Mouse (Mus musculus): Measurements from ENCODE around the gene Mrps23.
A peak's percentile ranks its signal among the peaks of the same experiment; 100 is the strongest.

The Mrps23 gene

DNA sequence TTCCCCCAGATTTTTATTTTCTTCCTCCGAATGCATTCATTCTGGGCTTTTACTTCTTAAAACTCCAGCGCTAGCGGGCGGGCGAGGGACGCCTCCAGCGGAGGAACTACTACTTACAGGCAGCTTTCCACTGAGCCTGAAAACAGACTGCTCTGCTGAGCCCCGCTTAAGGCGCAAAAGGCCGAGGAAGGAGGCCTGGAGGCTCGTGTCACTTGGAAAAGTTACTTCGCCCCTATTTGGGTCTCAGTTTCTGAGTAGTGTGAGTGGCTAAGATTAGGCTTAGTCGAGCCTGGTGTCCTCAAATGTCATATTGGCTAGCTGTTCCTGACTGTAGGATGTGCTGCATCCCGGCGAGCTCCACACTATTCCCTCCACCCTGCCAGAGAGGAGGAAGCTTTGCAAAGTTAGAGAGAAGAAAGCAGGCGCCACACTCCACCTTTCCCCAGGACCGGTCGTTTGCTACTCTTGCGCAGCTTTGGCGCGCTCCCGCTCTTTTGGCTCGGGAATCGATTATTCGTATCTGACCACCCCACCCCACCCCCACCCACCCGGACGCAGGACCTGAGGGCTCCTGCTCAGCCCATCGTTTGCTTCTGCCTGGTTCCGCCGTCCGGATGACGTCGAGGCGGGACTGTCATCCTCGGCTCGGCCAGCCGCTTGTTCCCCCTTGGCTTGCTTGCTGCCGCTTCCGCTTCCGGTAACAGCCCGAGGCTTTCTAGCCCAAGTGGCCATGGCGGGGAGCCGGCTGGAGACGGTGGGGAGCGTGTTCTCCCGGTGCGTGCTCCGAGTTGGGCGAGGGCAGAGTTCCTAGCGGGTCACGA, at the start of gene Mrps23:
Mrps23 (plus strand) TSS at position 677 of the 821 bp plus-strand sequence.
- DNase-seq (ENCODE audit: low read depth in 2 of 2, low spot score in 2 of 2), result peak; percentile 78 to 84

DNA sequence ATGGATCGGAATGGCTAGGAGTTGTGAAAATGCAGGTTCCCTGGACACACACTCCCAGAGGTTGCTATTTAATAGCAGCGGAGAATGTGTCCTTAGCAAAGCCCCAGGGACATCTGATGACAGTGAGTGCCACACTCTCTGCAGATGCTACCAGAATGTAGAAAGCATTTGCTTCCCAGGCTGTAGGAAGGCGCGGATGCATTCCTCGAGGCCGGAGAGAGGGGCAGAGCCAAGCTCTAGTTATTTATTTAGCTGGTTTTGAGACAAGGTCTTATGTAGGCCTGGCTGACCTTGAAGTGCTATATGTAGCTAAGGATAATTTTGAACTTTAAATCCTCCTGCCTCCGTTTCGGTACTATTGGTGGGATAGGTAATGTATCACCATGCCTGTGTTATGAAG, 49.7 kb upstream of the Mrps23 start:
- DNase-seq (ENCODE audit: low read depth in 2 of 2, low spot score in 2 of 2), result no peak

DNA sequence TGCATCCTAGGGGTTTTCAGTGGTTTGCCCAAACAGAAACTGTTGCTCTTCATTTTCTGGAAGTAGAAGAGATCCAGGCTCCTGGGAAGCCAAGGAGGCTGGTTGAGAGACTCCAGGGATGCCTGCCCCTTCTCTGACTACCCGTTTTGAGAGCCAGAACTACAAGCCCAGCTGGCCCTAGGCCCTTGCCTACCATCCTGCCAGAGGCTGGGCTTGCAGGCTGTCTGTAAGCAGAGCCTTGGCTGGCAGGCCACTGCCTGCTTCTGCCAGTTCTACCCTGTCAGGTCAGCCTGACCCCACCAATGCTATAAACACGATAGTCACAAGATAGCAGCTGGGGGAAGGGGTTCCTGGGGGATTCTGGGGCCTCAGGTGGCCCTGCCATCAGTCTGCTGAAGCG, 48.7 kb upstream of the Mrps23 start:
- no peak for DNase-seq (ENCODE audit: low read depth in 2 of 2, low spot score in 2 of 2)

DNA sequence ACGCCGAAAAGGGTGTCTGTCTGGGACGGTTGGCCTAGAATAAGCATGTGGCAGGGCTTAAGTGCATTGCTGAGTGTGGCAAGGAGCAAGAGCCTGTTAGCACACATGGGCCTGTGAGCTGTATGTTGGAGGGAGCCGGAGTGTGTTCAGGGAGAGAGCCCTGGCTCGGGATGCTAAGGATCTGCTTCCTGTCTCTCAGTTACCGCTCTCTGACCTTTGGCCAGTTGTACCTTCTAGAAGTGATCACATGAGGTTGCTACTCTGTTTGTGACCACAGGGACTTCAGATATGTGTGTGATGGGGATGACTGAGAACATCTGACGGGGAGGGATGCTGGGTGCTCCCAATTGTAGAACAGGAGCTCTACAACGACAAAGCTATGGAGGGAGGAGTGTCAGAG, 48.2 kb upstream of the Mrps23 start:
- no peak for DNase-seq (ENCODE audit: low read depth in 2 of 2, low spot score in 2 of 2)

DNA sequence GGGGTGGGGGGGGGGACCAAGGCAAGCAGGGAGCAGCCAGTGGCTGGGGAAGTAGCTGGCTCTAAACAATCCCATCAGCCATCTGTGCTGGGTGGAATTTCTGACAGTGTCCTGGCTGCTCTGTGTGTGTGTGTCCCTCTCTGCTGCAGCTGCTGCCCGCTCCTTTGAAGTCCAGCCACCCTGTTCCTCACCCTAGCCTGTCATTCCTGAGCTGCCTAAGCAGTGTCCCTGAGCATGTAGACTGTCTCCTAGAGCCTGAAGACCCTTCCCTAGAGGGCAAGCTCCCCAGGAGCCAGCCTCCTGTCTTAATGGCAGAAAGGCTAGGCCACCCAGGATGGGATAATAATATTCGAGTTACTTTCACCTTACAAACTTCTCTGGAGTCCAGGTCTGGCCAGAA, 47.8 kb upstream of the Mrps23 start:
- no peak for DNase-seq (ENCODE audit: low read depth in 2 of 2, low spot score in 2 of 2)

DNA sequence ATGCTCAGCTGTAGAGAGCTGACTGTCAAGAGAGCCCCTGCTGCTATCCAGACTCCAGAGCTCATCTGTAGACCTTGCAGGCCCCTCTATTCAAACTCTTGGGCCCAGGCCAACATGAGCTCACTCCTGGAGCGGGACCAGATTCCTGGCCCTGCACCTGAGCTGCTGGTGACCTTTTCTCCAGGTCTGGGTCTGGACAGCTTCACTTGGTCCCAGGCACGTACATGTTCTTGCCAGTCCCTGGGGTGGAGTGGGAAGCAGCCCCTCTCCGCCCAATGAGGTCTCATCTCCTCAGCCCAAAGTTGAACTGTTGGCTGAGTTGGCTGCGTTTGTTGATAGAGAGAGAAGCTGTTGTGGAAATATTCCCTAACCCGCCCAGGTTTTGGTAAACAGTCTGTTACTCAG, 45.3 kb upstream of the Mrps23 start:
- DNase-seq (ENCODE audit: low read depth in 2 of 2, low spot score in 2 of 2), result no peak

DNA sequence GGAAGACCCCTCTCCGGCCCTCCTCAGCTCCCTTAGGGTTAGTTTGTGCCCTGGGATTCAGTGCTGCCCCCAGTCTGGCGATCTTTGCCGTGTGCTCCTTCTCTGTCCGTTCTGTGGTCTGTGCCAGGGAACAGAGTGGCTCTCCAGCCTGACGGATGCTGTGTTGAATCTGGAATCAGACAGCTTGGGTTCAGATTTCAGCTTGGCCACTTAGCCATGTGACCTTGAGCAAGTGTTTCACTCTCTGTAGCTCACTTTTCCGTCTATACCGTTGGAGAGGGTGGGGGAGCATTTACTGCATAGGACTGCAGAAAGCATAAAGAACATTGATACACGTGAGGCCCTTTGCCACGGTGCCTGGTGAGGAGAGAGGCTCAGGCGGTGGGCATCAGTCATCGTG, 44.8 kb upstream of the Mrps23 start:
- DNase-seq (ENCODE audit: low read depth in 2 of 2, low spot score in 2 of 2), result no peak

DNA sequence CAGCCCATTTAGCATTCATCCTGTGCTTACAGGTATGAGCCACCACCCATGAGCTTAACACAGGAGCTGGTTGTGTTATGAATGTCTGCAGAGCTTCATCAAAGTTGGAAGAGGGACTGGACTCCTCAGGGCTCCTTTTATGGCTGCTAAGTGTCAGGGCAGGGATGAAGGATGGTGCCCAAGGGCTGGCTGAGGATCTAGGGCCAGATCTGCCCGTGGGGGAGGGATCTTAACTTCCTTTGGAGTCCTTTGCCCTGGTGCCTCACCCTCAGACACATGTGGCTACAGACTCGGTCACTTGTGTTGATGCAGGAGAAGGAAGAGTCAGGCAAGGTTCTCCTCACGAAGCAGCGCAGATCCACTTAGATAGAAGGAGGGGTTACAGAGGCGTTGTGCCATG, 43.9 kb upstream of the Mrps23 start:
- DNase-seq (ENCODE audit: low read depth in 2 of 2, low spot score in 2 of 2), result no peak

DNA sequence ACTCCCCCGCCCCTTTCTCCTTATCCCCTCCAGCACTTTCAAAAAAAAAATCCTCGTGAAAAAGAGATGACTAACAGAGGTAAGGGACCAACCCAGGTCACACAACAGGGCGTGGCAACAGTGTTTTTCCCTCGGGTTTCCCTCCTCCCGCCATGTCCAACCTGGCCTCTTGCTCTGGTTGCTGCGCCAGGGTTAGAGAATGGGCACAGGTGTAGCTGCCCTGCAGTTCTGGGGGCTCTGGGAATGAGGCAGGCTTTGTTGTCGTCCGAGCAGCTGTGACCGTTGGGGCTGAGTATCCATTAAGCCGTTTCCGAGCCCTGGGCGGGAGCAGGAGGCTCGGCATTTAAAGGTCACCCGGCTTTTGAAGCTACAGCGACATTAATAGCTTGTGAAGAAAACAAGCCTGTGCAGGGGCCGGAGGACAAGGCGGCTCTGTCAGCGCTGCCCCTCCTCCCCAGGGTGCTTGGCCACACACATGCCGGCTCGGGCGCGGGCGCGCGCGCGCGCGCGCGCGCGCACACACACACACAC, 43.1 kb upstream of the Mrps23 start:
- DNase-seq (ENCODE audit: low read depth in 2 of 2, low spot score in 2 of 2), result no peak

DNA sequence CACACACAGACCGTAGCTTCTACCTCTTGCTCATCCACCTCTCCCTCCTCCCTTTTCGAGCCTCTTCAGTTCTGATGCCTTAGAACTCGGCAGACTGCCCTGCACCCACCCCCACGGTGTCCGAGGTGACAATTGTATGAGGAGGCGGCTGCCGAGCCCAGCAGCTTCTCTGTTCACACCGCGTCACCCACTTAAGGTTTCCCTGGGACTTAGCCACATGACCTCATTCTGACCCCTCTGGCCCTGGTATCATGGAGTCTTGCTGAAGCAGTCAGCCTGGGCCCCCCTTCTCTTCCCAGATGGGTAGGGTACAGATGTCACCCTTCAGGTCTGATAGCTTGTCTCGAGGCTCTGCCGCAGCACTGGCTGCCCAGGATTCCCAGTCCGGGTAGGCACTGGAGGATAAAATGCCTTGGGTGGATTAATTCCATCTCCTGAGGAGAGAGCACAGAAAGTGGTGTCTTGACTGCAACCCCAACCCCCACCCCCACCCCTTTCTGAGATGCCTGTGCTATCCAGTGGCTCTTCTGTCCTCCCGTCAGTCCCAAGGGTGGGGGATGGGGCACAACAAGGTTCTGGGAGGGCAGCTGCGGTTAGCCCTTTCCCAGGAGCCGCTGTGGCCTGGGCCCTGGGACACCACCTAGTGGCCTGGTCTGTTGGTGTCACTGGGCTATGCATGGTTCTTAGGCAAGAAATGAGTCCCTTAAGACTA, 42.4 kb upstream of the Mrps23 start:
- DNase-seq (ENCODE audit: low read depth in 2 of 2, low spot score in 2 of 2), result peak; percentile 36 to 48

DNA sequence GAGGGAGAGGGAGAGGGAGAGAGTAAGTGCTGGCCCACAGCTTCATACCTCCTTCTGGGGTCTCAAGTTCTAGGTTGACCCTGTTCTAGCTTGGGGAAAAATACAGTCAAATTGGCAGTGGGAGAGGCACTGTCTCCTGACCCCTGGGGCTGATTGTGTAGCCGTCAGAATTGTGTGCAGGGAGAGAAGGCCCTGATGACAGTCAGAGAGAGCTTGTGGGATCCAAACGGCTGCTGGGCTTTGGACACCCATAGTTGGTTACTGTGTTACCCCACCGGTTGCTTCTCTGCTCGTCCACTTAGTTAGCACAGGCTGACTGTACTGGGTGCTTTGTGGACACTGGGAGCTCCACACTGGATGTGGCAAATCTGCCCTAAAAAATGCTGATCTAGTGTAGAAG, 41.4 kb upstream of the Mrps23 start:
- no peak for DNase-seq (ENCODE audit: low read depth in 2 of 2, low spot score in 2 of 2)

DNA sequence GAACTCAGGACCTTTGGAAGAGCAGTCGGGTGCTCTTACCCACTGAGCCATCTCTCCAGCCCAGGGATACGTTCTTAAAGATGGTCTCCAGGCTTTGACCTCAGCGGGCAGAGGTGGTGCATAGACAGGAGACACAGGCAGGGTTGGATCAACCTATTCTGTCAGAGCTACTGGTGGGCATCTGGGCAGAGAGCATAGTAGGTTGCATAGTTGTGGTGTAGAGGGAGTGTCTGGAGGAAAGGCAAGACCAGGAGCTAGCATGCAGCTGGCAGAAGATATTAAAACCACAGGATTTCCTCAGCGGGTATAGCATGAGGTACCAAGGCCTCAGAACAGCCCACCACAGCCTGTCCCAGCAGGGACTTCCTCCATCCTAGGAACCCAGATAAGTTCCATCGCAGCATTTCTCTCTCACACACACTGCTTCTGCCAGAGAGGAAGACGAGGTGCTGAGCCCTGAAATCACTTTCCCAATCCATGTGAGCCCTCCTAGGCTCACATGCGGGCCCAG, 39.9 kb upstream of the Mrps23 start:
- no peak for DNase-seq (ENCODE audit: low read depth in 2 of 2, low spot score in 2 of 2)

DNA sequence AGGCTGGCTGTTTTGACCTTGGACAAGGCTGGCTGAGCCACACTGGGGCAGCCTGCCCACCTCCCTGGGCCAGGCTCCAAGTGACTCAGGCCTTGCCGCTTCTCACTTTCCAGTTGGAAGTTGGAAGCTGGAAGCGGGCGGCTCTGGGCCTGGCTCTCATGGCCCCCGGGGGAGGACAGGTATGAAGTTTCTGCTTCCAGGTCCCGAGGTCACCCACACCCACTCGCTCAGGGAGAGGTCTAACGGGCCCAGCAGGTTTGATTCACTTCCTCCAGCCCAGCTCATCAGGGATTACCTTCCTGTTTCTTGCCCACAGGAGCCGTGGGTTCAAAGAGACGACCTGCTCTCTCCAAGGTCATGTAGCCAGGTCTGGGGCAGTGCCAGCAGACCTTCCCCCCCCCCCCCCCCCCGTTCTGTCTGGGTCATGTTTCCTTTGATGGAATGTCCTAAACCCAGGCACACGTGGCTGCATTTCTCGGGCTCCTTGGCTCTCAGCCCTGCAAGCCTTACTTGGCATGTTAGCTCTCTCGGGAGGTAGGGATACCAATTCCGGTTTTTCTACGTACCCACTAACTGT, 39.3 kb upstream of the Mrps23 start:
- DNase-seq (ENCODE audit: low read depth in 2 of 2, low spot score in 2 of 2), result no peak

DNA sequence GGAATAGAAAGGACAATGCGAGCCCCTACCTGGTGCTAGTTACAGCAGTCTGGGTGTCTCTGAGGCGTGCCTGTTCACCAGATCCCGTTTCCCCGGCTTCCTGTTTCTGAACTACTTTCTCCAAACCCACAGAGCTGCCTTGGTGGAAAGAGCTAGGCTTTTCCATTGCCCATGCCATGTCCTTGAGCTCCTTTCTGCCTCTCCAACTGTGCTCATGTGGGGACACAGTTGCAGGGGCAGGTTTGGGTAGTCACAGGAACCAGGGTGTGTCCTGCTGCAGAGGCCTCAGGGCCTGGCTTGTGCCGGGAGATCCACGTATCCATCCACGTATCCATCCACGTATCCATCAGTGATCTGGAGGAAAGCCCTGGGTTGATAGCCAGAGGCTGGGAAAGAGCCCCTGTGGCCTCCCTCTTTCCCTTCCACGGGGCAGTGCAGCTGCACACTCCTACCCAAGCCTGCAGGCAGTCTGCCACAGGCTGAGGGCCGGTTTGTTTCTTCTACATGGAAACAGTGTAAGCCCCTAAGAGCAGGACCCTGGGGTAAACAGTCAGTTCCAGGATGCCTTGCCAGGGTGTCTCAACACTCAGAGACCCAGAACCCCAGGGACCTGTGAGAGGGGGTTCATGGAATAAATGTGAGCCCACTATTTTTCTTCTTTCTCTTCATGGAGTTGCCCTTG, 38.4 kb upstream of the Mrps23 start:
- DNase-seq (ENCODE audit: low read depth in 2 of 2, low spot score in 2 of 2), result no peak

DNA sequence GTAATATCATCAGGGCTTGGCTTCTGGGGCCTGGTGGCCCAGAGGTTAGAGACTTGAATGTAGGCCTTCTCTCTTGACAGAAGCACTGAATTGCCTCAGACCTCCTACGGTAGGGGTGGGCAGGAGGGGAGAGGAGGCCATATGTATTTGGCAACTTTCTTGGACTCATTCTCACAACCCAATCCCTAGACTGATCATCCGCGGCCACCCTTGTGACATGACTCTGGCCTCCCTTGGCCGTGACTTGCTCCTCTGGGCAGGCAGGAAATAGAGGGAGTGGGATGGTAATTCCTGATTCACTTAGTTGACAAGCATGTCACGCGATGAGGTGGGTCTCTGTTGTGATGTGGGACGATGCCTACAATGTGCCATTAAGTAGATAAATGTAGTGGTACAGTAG, 37.7 kb upstream of the Mrps23 start:
- DNase-seq (ENCODE audit: low read depth in 2 of 2, low spot score in 2 of 2), result no peak

DNA sequence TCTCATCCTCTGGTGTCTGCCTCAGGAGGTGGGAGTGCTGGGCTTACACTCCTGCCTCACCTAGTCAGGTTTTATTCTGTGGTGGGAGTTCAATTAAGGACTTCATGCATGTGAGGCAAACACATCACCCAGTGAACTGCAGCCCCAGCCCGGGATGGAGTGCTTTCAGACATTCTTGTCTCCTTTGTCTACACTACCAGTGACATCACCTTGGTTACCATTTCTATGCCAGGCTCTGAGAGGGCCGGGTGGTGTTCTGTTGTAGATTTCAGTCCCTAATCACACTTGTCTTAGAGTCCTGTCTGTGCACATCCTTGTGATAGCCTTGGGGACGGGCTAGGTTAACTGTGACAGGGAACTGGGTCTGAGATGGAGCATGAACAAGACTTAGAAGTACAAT, 35.6 kb upstream of the Mrps23 start:
- DNase-seq (ENCODE audit: low read depth in 2 of 2, low spot score in 2 of 2), result no peak

DNA sequence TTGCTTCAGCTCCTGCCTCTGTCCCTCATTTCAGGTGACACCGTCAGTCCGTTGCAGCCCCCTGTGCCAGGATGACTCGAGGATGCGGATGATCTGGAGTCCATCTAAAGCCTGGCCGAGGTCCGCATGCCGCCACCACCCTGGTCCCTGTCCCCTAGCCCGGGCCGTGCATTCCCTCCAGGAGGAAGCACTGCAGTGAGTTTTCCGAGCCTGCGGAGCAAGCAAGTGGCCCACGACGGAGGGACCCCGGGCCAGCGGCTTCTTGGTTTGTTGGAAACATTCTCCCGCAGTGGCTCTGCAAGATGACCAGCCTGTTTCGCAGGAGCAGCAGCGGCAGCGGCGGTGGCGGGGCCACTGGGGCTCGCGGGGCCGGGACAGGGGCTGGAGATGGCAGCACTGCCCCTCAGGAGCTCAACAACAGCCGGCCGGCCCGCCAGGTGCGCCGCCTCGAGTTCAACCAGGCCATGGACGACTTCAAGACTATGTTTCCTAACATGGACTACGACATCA, 34.6 kb upstream of the Mrps23 start:
- no peak for DNase-seq (ENCODE audit: low read depth in 2 of 2, low spot score in 2 of 2)

DNA sequence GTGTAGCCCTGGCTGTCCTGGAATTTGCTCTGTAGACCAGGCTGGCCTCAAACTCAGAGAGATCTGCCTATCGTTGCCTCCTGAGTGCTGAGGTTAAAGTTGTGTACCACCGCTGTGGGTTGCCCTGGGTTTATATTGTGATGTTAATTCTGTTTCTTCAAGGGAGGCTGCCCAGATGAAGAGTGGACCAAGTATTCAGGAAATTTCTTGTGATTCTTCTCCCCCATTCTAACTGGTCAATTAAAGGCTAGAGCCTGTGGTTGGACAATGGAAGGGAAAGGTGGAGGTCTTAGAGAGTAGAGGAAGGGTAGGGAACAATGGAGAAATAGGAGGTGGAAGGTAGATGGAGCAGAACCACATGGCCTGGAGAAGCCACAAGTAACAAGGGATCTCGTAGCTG, 33.6 kb upstream of the Mrps23 start:
- no peak for DNase-seq (ENCODE audit: low read depth in 2 of 2, low spot score in 2 of 2)

DNA sequence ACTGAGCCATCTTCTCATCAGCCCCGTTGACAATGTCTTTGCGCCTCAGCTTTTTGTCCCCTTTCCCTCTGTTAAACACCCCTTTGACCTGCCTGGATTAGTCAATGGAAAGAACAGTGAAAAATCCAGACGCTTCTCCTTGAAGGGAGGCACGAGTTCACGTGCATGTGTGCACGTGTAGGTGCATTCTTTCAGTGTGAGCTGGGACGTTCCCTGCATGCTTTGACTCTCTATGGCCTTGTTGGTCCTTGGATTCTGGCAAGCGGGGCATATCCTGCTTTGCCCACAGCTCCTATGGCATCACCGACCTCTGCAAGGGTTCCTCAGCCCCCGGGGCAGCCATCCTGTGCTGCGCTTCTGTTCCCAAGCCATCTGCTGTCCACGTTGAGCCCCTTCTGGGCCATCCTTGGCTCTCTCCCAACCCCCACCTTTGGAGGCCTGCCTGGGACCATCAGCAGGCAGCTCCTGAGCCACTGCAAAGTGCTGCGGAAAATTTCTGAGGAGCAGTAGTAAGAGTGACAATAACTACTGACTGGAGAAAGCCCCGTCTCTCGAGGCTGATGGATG, 32.2 kb upstream of the Mrps23 start:
- DNase-seq (ENCODE audit: low read depth in 2 of 2, low spot score in 2 of 2), result no peak

DNA sequence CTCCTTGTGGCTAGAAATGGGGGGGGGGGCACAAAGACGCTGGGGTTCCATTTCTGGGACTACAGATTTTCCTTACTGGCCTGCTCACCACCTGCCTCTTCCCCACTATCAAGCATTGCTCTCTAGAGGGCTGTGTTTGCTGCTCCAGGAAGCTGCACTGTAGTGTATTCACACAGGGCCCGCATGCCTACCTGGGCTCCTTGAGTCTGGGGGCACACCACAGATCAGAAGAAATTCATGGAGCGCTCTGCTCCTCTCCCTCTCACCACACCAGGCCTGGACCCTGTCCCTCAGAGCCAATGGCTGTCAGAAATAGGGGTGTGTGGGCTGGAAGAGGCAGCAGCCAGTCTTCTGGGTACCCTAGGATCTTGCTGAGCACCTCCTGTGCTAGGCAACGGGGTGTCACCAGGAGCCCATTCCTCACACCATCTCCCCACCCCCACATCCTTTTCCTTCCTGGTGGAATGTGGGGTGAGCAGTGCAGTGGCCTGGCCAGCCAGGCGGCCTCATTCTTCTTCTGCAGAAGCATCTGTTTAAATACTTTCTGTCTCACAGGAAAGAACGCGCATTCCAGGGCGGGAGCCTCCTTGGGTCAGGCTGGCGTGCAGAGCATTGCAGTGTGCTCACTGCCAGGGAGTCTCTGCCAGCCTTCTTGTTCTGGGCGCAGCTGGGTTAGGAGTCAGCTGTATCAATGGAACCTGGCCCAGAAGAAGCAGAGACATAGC, 31.4 kb upstream of the Mrps23 start:
- no peak for DNase-seq (ENCODE audit: low read depth in 2 of 2, low spot score in 2 of 2)
